Mouse (Mus musculus) common myeloid progenitor, adult 5-6 weeks (primary cell): ENCODE data around the gene Zbtb7a. TPM values are rescaled to one million over a fixed set of nuclear protein-coding genes. Genes with fewer than 3 reads are reported as not detected.
A peak's percentile ranks its signal among the peaks of the same experiment; 100 is the strongest.

Experiments used
- ATAC-seq: replicated peaks from 2 replicates; pipeline ENCODE4 v1.8.0; 2016; ENCODE audit warnings: low read depth, mild to moderate bottlenecking, moderate TSS enrichment, inconsistent platforms; ENCODE audit not compliant: poor library complexity, severe bottlenecking
- total RNA-seq: library from RNA; stranded (forward); fragments of 200-1000, 187-1606 nt; gene quantifications from 2 replicates; pipeline ENCODE4 v1.2.3, GENCODE M21; 2017

Gene Zbtb7a
- total RNA-seq, 1 experiment from 2014 or later, result 14.5 TPM

- peak; percentile 2; the same call in 1 of the 2 replicates for ATAC-seq
Observed at GRCm38 (mm10) chr10:81138131-81138782, 3.2 kb downstream of the Zbtb7a start.

GRCm38 (mm10) chr10:81138821-81139528, 4.0 kb downstream of the Zbtb7a start:
- no peak for ATAC-seq

- ATAC-seq, result no peak
Observed at GRCm38 (mm10) chr10:81139529-81139846, 4.5 kb downstream of the Zbtb7a start.

GRCm38 (mm10) chr10:81140005-81140404, 5.0 kb downstream of the Zbtb7a start:
- ATAC-seq, result no peak

GRCm38 (mm10) chr10:81140717-81141454, 5.9 kb downstream of the Zbtb7a start:
- ATAC-seq, result no peak

- ATAC-seq, result no peak
Observed at GRCm38 (mm10) chr10:81141455-81142210, 6.6 kb downstream of the Zbtb7a start.

GRCm38 (mm10) chr10:81142551-81142981, 7.5 kb downstream of the Zbtb7a start:
- no peak for ATAC-seq

GRCm38 (mm10) chr10:81143157-81143633, 8.2 kb downstream of the Zbtb7a start:
- no peak for ATAC-seq

GRCm38 (mm10) chr10:81143845-81144437, 8.9 kb downstream of the Zbtb7a start:
- ATAC-seq, result no peak

GRCm38 (mm10) chr10:81144667-81145066, 9.6 kb downstream of the Zbtb7a start:
- ATAC-seq, result no peak

GRCm38 (mm10) chr10:81145307-81145706, 10.3 kb downstream of the Zbtb7a start:
- ATAC-seq, result no peak

- no peak for ATAC-seq
Observed at GRCm38 (mm10) chr10:81145778-81146177, 10.8 kb downstream of the Zbtb7a start.

GRCm38 (mm10) chr10:81146296-81146695, 11.3 kb downstream of the Zbtb7a start:
- ATAC-seq, result no peak

- ATAC-seq, result no peak
Observed at GRCm38 (mm10) chr10:81151261-81151660, 16.2 kb downstream of the Zbtb7a start.

- ATAC-seq, result no peak
Observed at GRCm38 (mm10) chr10:81152609-81153008, 17.6 kb downstream of the Zbtb7a start.

- no peak for ATAC-seq
Observed at GRCm38 (mm10) chr10:81154313-81154712, 19.3 kb downstream of the Zbtb7a start.

GRCm38 (mm10) chr10:81154736-81155135, 19.7 kb downstream of the Zbtb7a start:
- no peak for ATAC-seq

- peak; percentile 37 for ATAC-seq
Observed at GRCm38 (mm10) chr10:81161602-81162317, 26.7 kb downstream of the Zbtb7a start.

- ATAC-seq, result peak; percentile 63
Observed at GRCm38 (mm10) chr10:81162318-81162652, 27.3 kb downstream of the Zbtb7a start.
